Mouse (Mus musculus) forebrain, embryonic 16.5 days (tissue): ENCODE measurements around the gene Pip5k1a. TPM values are rescaled to one million over a fixed set of nuclear protein-coding genes. Genes with fewer than 3 reads are reported as not detected.
"Not testable (repeated sequence)": the region's sequence is repeated elsewhere in the genome, so short reads cannot be mapped to it uniquely, and the experiment has no call there.

Source experiments
- ATAC-seq: fragments of 200-750 bp; cut with Nextera tagmentation; 2 replicates; pipeline ENCODE4 v1.8.0; 2017; ENCODE audit warnings: mild to moderate bottlenecking, moderate library complexity
- H3K27ac ChIP-seq: fragments of 300-500 bp; sonication (generic); 2 replicates; pipeline ENCODE4 v1.5.1; 2014; ENCODE audit warnings: low read length, control low read depth
- H3K27me3 ChIP-seq: fragments of 300-500 bp; sonication (generic); replicated peaks from 2 replicates; pipeline ENCODE4 v1.6.1; 2014; ENCODE audit warnings: low read length; ENCODE audit not compliant: control insufficient read depth, insufficient read depth
- H3K36me3 ChIP-seq: fragments of 300-500 bp; sonication (generic); 2 replicates; pipeline ENCODE4 v1.6.1; 2014; ENCODE audit not compliant: control insufficient read depth, insufficient read depth
- H3K4me1 ChIP-seq: fragments of 300-500 bp; sonication (generic); replicated peaks from 2 replicates; pipeline ENCODE4 v1.6.1; 2014; ENCODE audit warnings: low read length; ENCODE audit not compliant: control insufficient read depth, insufficient read depth
- H3K4me2 ChIP-seq: fragments of 300-500 bp; sonication (generic); 2 replicates; pipeline ENCODE4 v1.6.1; 2014; ENCODE audit warnings: mild to moderate bottlenecking, low read length, control low read depth
- H3K4me3 ChIP-seq: fragments of 300-500 bp; sonication (generic); replicated peaks from 2 replicates; pipeline ENCODE4 v1.5.1; 2014; ENCODE audit warnings: mild to moderate bottlenecking, low read length, control low read depth
- H3K9ac ChIP-seq: fragments of 300-500 bp; sonication (generic); replicated peaks from 2 replicates; pipeline ENCODE4 v1.6.1; 2014; ENCODE audit warnings: low read depth, low read length, control low read depth
- H3K9me3 ChIP-seq: fragments of 300-500 bp; sonication (generic); 2 replicates; pipeline ENCODE4 v1.6.1; 2016; ENCODE audit warnings: low read length; ENCODE audit not compliant: control insufficient read depth
- WGBS: fragments of 180-500 bp; shearing (Covaris S2); extraction: QIAGEN DNeasy Blood & Tissue Kit; methylation state at CpG from one replicate; pipeline ENCODE4 v1.1.7; 2014; 5-methylcytosine and 5-hydroxymethylcytosine counted together
- polyA plus RNA-seq: library from polyadenylated mRNA; unstranded; fragments of >200 nt; fragmentation: Nextera tagmentation; extraction: Ambion mirVana; gene quantifications from 2 replicates; pipeline ENCODE4 v1.2.1, GENCODE M21; 2015

Pip5k1a gene
- polyA plus RNA-seq, 1 experiment from 2014 or later, result 21.7 TPM

DNA sequence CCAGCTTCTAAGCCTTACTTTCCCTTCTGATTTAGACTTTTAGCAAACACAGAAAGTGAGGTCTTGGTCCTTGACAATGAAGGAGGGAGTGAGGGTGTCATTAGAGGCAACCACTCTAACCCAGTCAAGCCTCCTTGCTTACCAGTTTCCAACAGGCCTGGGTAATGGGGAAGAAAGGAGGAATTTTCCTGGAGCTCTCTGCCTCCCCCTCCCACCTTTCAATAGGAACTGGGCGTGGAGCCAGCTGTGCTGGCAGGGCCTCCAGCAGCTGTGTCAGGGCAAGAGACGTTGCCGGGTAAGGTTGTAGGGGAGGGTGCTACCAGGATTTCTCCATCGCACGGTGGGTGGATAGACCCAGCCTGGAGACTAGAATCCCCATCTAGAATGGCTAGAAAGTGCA is 18.2 kb upstream of the Pip5k1a start:
- Histone ChIP-seq H3K27ac (peak overlapping the region; percentile 32; the same call in 1 of the 2 replicates), H3K27me3 (no peaks in the 10 kb centered on the region), H3K4me2 (no peak overlapping the region)

DNA sequence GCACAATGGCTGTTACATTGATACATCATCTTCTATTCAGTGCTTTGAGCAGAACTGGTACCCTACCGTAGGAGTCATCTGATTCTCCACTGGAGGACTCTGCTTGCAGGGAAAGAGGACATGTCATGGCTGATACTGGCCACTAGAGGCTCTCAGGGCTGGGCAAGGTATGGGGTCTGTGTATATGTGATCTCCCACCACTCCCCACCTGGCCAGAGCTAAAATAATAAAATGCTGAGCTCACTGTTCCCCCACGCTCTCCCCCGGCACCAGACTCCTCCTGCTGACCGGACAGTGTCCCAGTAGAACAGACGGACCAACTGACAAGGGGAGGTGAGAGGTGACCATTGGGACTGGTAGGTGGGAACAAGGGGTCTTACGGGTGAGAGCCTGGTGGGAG is 17.5 kb upstream of the Pip5k1a start, which contains the start of gene Tmod4:
TSS of gene Tmod4 (plus strand) at position 231 of the 400 bp plus-strand sequence.
- peak within 1 kb of the TSS; percentile 32; the same call in 1 of the 2 replicates for H3K27ac ChIP-seq
- H3K27me3 ChIP-seq, result no peaks in the 10 kb centered on the region
- ATAC-seq, result peak; percentile 27; the same call in 1 of the 2 replicates
- H3K9ac ChIP-seq, result no peak within 1 kb of the TSS; the same call in 1 of the 2 replicates
- peaks cover 11% of the 10 kb centered on the region for H3K4me1 ChIP-seq
- peaks cover 27% of the 10 kb centered on the region for H3K36me3 ChIP-seq
- no peaks in the 10 kb centered on the region for H3K9me3 ChIP-seq
- no peak within 1 kb of the TSS for H3K4me3 ChIP-seq
- H3K4me2 ChIP-seq, result no peak within 1 kb of the TSS
- WGBS, result 59% methylated on average over 6 of the region's 6 CpGs

More for the DNA sequence above, 18.2 kb upstream of the Pip5k1a start:
- H3K4me1 ChIP-seq, result peaks cover 11% of the 10 kb centered on the region
- H3K4me3 ChIP-seq, result no peak overlapping the region
- peaks cover 20% of the 10 kb centered on the region for H3K36me3 ChIP-seq
- ATAC-seq, result peak; percentile 60
- no peak overlapping the region; the same call in 1 of the 2 replicates for H3K9ac ChIP-seq
- 10% methylated on average over 5 of the region's 5 CpGs for WGBS
- H3K9me3 ChIP-seq, result no peaks in the 10 kb centered on the region

DNA sequence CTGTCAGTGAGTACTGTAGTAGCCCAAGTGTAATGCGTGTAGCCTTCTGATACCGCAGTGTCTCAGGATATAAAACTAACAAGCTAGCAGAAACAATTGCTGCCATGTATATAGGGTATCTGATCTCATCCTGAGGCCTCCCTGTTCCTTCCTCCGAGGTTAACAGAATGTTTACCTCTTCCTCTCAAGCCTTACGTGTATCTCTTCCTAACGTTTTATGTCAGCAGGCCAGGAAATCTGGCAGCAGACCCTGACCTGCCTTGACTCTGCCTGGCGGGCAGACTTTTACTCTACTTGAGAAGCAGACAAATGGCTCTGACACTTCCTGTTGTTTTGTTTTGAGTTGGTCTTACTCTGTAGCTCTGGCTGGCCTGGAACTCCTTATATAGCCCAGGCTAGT is 14.8 kb upstream of the Pip5k1a start:
- Histone ChIP-seq H3K4me1 (peaks cover 11% of the 10 kb centered on the region), H3K36me3 (peaks cover 38% of the 10 kb centered on the region), H3K4me2 (no peak overlapping the region), H3K27ac (no peak overlapping the region), H3K27me3 (no peaks in the 10 kb centered on the region), H3K9ac (no peak overlapping the region), H3K4me3 (no peak overlapping the region), H3K9me3 (no peaks in the 10 kb centered on the region)
- 91% methylated on average over 6 of the region's 6 CpGs for WGBS
- ATAC-seq, result no peak

DNA sequence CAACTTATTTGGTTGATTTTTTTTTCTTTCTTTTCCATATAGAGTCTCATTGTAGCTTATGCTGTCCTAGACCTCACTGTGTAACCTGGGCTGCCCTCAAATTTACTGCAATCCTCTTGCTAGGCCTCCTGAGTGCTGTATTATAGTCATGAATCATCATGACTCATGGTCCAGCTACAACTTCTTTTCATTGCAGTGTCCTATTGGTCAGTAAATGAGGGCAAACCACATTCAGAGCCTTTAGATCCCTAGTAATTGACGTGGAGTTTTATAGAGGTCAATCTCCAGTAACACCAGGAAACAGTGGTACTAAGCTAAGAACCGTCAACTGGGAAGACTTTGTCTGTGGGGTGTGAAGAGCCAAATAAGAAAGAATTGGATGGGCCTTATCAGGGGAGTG is 11.0 kb upstream of the Pip5k1a start:
- H3K36me3 ChIP-seq, result peaks cover 43% of the 10 kb centered on the region
- 97% methylated on average over 2 of the region's 2 CpGs for WGBS

DNA sequence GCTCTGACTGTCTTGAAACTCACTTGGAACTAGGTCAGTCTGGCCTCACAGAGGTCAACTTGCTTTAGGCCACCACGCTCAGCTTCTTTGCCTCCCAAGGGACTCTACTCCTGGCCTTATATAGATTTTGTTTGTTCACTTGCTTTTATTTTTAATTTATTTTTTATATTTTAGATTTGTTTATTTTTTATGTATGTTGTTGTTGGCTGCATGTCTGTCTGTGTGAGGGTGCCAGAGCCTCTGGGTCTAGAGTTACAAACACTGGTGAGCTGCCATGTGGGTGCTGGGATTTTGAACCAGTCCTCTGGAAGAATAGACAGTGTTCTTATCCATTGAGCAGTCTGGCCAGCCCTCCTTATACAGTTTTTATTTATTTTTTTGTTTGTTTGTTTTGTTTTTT is 6.0 kb upstream of the Pip5k1a start:
- Histone ChIP-seq H3K9me3 (no peaks in the 10 kb centered on the region), H3K27ac (no peak overlapping the region), H3K27me3 (no peaks in the 10 kb centered on the region), H3K4me1 (peaks cover 10% of the 10 kb centered on the region), H3K4me3 (no peak overlapping the region), H3K36me3 (peaks cover 8% of the 10 kb centered on the region; the same call in 1 of the 2 replicates), H3K9ac (no peak overlapping the region), H3K4me2 (no peak overlapping the region)
- 97% methylated on average over 1 of the region's 1 CpGs for WGBS
- ATAC-seq, result no peak

More for the DNA sequence above, 11.0 kb upstream of the Pip5k1a start:
- Histone ChIP-seq H3K4me1 (peaks cover 2% of the 10 kb centered on the region), H3K4me2 (no peak overlapping the region), H3K4me3 (no peak overlapping the region), H3K9me3 (no peaks in the 10 kb centered on the region), H3K9ac (no peak overlapping the region), H3K27me3 (no peaks in the 10 kb centered on the region), H3K27ac (no peak overlapping the region)
- no peak for ATAC-seq

DNA sequence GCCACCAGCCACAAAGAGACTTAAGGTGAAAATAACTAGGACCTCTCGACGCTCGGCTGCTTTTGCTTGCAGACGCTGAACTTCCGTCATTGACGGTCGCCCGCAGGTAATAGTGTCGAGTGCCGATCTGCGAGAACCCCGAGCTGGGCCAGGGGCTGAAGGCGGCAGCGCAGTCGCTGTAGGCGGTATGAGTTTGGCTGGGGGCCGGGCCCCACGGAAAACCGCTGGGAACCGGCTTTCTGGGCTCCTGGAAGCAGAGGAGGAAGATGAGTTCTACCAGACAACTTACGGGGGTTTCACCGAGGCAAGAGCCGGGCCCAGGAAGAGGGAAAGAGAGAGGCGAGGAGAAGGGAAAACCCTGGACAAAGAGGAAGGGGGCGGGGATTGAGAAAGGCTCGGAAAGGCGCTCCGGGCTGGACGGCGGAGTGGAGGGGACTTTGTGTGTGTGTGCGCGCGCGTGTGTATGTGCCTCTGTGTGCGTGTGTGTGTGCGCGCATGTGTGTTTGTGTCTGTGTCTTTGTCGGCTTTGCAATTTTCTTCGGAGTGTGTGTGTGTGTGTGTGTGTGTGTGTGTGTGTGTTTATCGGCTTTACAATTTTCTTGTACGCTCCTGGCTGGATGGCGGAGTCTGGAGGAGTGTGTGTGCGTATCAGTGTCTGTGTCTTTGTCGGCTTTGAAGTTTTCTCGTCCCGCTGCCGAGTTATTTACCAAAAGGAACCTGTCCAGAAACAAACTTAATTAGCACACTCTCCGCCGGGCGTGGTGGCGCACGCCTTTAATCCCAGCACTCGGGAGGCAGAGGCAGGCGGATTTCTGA is 4.4 kb upstream of the Pip5k1a start, which contains the start of gene Vps72:
TSS of gene Vps72 (plus strand) at position 112 of the 816 bp plus-strand sequence.
- under 1% methylated on average over 53 of the region's 54 CpGs for WGBS
- peak; percentile 77 for ATAC-seq

GRCm38 (mm10) chr3:95107898-95108297 is 1.2 kb upstream of the Pip5k1a start:
- Histone ChIP-seq H3K27me3 (no peaks in the 10 kb centered on the region), H3K27ac (no peak overlapping the region), H3K36me3 (no peaks in the 10 kb centered on the region), H3K4me2 (no peak overlapping the region), H3K9ac (no peak overlapping the region), H3K9me3 (no peaks in the 10 kb centered on the region), H3K4me1 (peaks cover 20% of the 10 kb centered on the region), H3K4me3 (no peak overlapping the region)
- WGBS, result 73% methylated on average over 2 of the region's 2 CpGs
- ATAC-seq, result no peak

More for the DNA sequence above, 4.4 kb upstream of the Pip5k1a start, which contains the start of gene Vps72:
- H3K4me1 ChIP-seq, result peaks cover 10% of the 10 kb centered on the region
- peak within 1 kb of the TSS; percentile 97 for H3K27ac ChIP-seq
- peak within 1 kb of the TSS; percentile 71 for H3K9ac ChIP-seq
- peaks cover 5% of the 10 kb centered on the region; the same call in 1 of the 2 replicates for H3K36me3 ChIP-seq
- H3K9me3 ChIP-seq, result no peaks in the 10 kb centered on the region
- peak within 1 kb of the TSS; percentile 70 for H3K4me3 ChIP-seq
- H3K4me2 ChIP-seq, result peak within 1 kb of the TSS; percentile 52
- no peaks in the 10 kb centered on the region for H3K27me3 ChIP-seq

- H3K9me3 ChIP-seq, ATAC-seq, H3K27me3 ChIP-seq, H3K9ac ChIP-seq, H3K36me3 ChIP-seq, H3K27ac ChIP-seq: not testable (repeated sequence)
- Histone ChIP-seq H3K4me2 (peak overlapping the region; percentile 78), H3K4me1 (peaks cover 14% of the 10 kb centered on the region), H3K4me3 (peak overlapping the region; percentile 90)
Observed at GRCm38 (mm10) chr3:95107308-95107707, 578 bp upstream of the Pip5k1a start.

GRCm38 (mm10) chr3:95105586-95106337 is 968 bp downstream of the Pip5k1a start:
- no peaks in the 10 kb centered on the region for H3K9me3 ChIP-seq
- H3K36me3 ChIP-seq, result peaks cover 2% of the 10 kb centered on the region; the same call in 1 of the 2 replicates
- WGBS, result under 1% methylated on average over 16 of the region's 16 CpGs
- peak overlapping the region; percentile 90 for H3K4me3 ChIP-seq
- ATAC-seq, result no peak
- peaks cover 10% of the 10 kb centered on the region for H3K4me1 ChIP-seq
- peak overlapping the region; percentile 66 for H3K27ac ChIP-seq
- H3K4me2 ChIP-seq, result peak overlapping the region; percentile 94
- peak overlapping the region; percentile 91 for H3K9ac ChIP-seq
- no peaks in the 10 kb centered on the region for H3K27me3 ChIP-seq
